Mouse (Mus musculus): ENCODE data around the gene Tns1.

The Tns1 gene

GRCm38 (mm10) chr1:73930411-73931134, 193.7 kb downstream of the Tns1 start:
- peak; percentile 88 to 95 for DNase-seq

GRCm38 (mm10) chr1:73929952-73930329, 194.3 kb downstream of the Tns1 start:
- peak; percentile 70 to 71 for DNase-seq

- DNase-seq: peak; percentile 84 to 91
Measured at GRCm38 (mm10) chr1:73929211-73929951, 194.9 kb downstream of the Tns1 start.

GRCm38 (mm10) chr1:73928385-73928784, 195.9 kb downstream of the Tns1 start:
- DNase-seq: no peak

GRCm38 (mm10) chr1:73927819-73928218, 196.4 kb downstream of the Tns1 start:
- no peak for DNase-seq

- peak; percentile 33 to 57 for DNase-seq
Measured at GRCm38 (mm10) chr1:73926279-73926678, 198.0 kb downstream of the Tns1 start.

- DNase-seq: no peak
Measured at GRCm38 (mm10) chr1:73924871-73925610, 199.2 kb downstream of the Tns1 start.

GRCm38 (mm10) chr1:73924210-73924609, 200.0 kb downstream of the Tns1 start:
- DNase-seq: no peak

- DNase-seq: peak; percentile 59 to 81
Measured at GRCm38 (mm10) chr1:73923185-73923584, 201.1 kb downstream of the Tns1 start.

GRCm38 (mm10) chr1:73920701-73921100, 203.5 kb downstream of the Tns1 start:
- peak in 1 of 2 experiments; percentile 3 for DNase-seq

GRCm38 (mm10) chr1:73919909-73920308, 204.3 kb downstream of the Tns1 start:
- no peak for DNase-seq

- DNase-seq: no peak
Measured at GRCm38 (mm10) chr1:73918001-73918400, 206.2 kb downstream of the Tns1 start.

GRCm38 (mm10) chr1:73916298-73916697, 208.0 kb downstream of the Tns1 start:
- DNase-seq: no peak

- peak; percentile 9 to 15 for DNase-seq
Measured at GRCm38 (mm10) chr1:73915218-73916070, 208.8 kb downstream of the Tns1 start.

- peak; percentile 20 to 27 for DNase-seq
Measured at GRCm38 (mm10) chr1:73914076-73914475, 210.2 kb downstream of the Tns1 start.

GRCm38 (mm10) chr1:73913071-73914005, 210.9 kb downstream of the Tns1 start:
- DNase-seq: peak; percentile 17 to 21

GRCm38 (mm10) chr1:73912466-73912865, 211.8 kb downstream of the Tns1 start:
- no peak for DNase-seq

GRCm38 (mm10) chr1:73911981-73912380, 212.3 kb downstream of the Tns1 start:
- DNase-seq: peak; percentile 9 to 13

GRCm38 (mm10) chr1:73910701-73911100, 213.5 kb downstream of the Tns1 start:
- peak; percentile 21 for DNase-seq

GRCm38 (mm10) chr1:73910111-73910510, 214.1 kb downstream of the Tns1 start:
- DNase-seq: peak in 1 of 2 experiments; percentile 4
